Mouse (Mus musculus) liver, adult 2 months (tissue): ENCODE data around the gene 6330409D20Rik. TPM values are rescaled to one million over a fixed set of nuclear protein-coding genes. Genes with fewer than 3 reads are reported as not detected.

ENCODE experiments used
- DNase-seq: peaks from one replicate; pipeline ENCODE4 v3.0.0-alpha.2; 2011; ENCODE audit warnings: low read depth, low spot score; ENCODE audit errors: extremely low read depth
- H3K27ac ChIP-seq: fragments of 200-500 bp; replicated peaks from 2 replicates; pipeline ENCODE4 v1.5.1; 2012; ENCODE audit warnings: low read depth, mild to moderate bottlenecking, control low read depth, inconsistent platforms, low read length; ENCODE audit not compliant: insufficient read depth
- H3K27me3 ChIP-seq: fragments of 200-500 bp; 2 replicates; pipeline ENCODE4 v1.6.1; 2012; ENCODE audit warnings: mild to moderate bottlenecking, moderate library complexity, low read length, inconsistent platforms; ENCODE audit not compliant: control insufficient read depth, insufficient read depth
- H3K36me3 ChIP-seq: fragments of 200-500 bp; 2 replicates; pipeline ENCODE4 v1.6.1; 2012; ENCODE audit warnings: low read length, inconsistent platforms; ENCODE audit not compliant: control insufficient read depth, insufficient read depth
- H3K4me1 ChIP-seq: fragments of 200-500 bp; 2 replicates; pipeline ENCODE4 v1.6.1; 2011; ENCODE audit warnings: low read length; ENCODE audit not compliant: control insufficient read depth, insufficient read depth
- H3K4me3 ChIP-seq: fragments of 200-500 bp; 2 replicates; pipeline ENCODE4 v1.5.1; 2011; ENCODE audit warnings: low read depth, mild to moderate bottlenecking, control low read depth, low read length, moderate library complexity; ENCODE audit not compliant: insufficient read depth
- H3K79me2 ChIP-seq: fragments of 200-500 bp; 2 replicates; pipeline ENCODE4 v1.6.1; 2012; ENCODE audit warnings: inconsistent platforms, mild to moderate bottlenecking, low read length, moderate library complexity; ENCODE audit not compliant: control insufficient read depth, insufficient read depth
- H3K9ac ChIP-seq: fragments of 200-500 bp; 2 replicates; pipeline ENCODE4 v1.6.1; 2012; ENCODE audit warnings: low read depth, mild to moderate bottlenecking, control low read depth, inconsistent platforms, low read length
- CTCF ChIP-seq: fragments of 200-500 bp; IDR thresholded peaks from 2 replicates; pipeline ENCODE4 v1.5.1; 2011; ENCODE audit warnings: low read depth, low read length, control low read depth
- POLR2A ChIP-seq: fragments of 200-500 bp; IDR thresholded peaks from 2 replicates; pipeline ENCODE4 v1.6.1; 2011; ENCODE audit warnings: low read length, control low read depth; ENCODE audit not compliant: insufficient read depth; ENCODE audit errors: extremely low read depth
- WGBS: fragments of 180-500 bp; shearing (Covaris S2); methylation state at CpG from one replicate; pipeline ENCODE4 v1.1.7; 2018; 5-methylcytosine and 5-hydroxymethylcytosine counted together
- polyA plus RNA-seq: library from polyadenylated mRNA; depleted of rRNA; stranded (reverse); fragments of >200 nt; gene quantifications from 2 replicates; pipeline ENCODE4 v1.2.3, GENCODE M21; 2012
- total RNA-seq: library from RNA; depleted of rRNA; stranded (reverse); fragments of >200 nt; gene quantifications from 2 replicates; pipeline ENCODE4 v1.2.3, GENCODE M21; 2014

Gene 6330409D20Rik
- total and polyA plus RNA-seq, 2 experiments: not detected

DNA sequence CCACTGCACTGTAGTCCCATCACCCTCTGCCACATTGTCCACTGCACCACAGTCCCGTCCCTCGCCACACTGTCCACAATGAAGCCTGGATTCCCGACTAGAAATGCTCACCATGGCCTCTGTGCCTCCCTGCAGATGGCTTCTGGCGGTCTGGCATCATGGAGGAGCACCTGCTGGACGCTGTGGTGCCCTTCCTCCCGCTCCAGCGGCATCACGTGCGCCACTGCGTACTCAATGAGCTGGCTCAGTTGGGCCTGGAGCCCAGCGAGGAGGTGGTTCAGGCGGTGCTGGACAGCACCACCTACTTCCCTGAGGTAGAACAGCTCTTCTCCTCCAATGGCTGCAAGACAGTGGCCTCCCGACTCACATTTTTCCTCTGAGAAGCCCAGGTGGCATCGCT lies 20.5 kb upstream of the 6330409D20Rik start:
- H3K27me3 ChIP-seq: no peaks in the 10 kb centered on the region
- DNase-seq: no peak
- H3K79me2 ChIP-seq: no peaks in the 10 kb centered on the region
- H3K9ac ChIP-seq: no peak overlapping the region
- H3K27ac ChIP-seq: no peak overlapping the region
- no peaks in the 10 kb centered on the region; the same call in 1 of the 2 replicates for H3K36me3 ChIP-seq
- H3K4me1 ChIP-seq: no peaks in the 10 kb centered on the region
- no peak overlapping the region for H3K4me3 ChIP-seq
- 94% methylated on average over 14 of the region's 14 CpGs for WGBS
- TF ChIP-seq POLR2A (no peak), CTCF (no peak)

DNA sequence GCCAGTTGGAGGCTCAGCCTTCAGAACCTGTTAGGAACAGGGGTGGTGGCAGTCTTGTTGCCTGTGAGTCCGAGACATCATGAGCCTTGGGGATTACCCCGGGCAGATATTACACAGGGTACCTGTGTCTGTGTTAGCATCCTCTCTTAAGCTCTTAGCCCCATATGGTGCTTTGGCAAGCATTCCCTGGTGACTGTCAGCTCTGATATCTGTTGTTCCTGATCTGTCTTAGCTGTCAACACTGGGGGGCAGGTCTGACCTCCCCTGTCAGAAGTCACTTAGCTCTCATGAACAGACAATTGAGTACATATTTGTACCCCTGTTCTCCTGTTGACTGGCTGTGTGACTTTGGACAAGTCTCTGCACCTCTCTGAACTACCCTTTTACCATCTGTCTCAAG lies 18.2 kb upstream of the 6330409D20Rik start:
- no peak for TF ChIP-seq CTCF
- no peak for TF ChIP-seq POLR2A
- H3K4me3 ChIP-seq: no peak overlapping the region
- no peaks in the 10 kb centered on the region; the same call in 1 of the 2 replicates for H3K36me3 ChIP-seq
- no peak overlapping the region for H3K9ac ChIP-seq
- 92% methylated on average over 2 of the region's 2 CpGs for WGBS
- no peaks in the 10 kb centered on the region for H3K27me3 ChIP-seq
- H3K27ac ChIP-seq: no peak overlapping the region
- no peak for DNase-seq
- H3K4me1 ChIP-seq: no peaks in the 10 kb centered on the region
- no peaks in the 10 kb centered on the region for H3K79me2 ChIP-seq

DNA sequence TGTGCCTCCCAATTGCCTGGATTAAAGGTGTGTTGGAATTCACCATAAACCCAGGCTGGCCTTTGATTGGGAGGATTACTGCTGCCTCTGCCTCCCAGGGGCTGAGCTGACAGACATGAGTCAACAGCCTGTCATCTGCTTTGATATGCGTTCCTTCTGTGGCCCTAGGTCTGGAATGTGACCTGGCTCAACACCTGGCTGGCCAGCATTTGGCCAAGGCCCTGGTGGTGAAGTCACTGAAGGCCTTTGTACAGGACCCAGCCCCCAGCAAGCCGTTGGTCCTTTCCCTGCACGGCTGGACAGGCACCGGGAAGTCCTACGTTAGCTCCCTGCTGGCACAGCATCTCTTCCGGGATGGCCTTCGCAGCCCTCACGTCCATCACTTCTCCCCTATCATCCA lies 17.7 kb upstream of the 6330409D20Rik start:
- 56% methylated on average over 8 of the region's 8 CpGs for WGBS
- Histone ChIP-seq H3K27ac (no peak overlapping the region), H3K79me2 (no peaks in the 10 kb centered on the region), H3K9ac (no peak overlapping the region), H3K4me1 (no peaks in the 10 kb centered on the region), H3K36me3 (no peaks in the 10 kb centered on the region; the same call in 1 of the 2 replicates), H3K4me3 (no peak overlapping the region), H3K27me3 (no peaks in the 10 kb centered on the region)
- peak; percentile 42 for DNase-seq
- no peak for TF ChIP-seq POLR2A
- no peak for TF ChIP-seq CTCF

DNA sequence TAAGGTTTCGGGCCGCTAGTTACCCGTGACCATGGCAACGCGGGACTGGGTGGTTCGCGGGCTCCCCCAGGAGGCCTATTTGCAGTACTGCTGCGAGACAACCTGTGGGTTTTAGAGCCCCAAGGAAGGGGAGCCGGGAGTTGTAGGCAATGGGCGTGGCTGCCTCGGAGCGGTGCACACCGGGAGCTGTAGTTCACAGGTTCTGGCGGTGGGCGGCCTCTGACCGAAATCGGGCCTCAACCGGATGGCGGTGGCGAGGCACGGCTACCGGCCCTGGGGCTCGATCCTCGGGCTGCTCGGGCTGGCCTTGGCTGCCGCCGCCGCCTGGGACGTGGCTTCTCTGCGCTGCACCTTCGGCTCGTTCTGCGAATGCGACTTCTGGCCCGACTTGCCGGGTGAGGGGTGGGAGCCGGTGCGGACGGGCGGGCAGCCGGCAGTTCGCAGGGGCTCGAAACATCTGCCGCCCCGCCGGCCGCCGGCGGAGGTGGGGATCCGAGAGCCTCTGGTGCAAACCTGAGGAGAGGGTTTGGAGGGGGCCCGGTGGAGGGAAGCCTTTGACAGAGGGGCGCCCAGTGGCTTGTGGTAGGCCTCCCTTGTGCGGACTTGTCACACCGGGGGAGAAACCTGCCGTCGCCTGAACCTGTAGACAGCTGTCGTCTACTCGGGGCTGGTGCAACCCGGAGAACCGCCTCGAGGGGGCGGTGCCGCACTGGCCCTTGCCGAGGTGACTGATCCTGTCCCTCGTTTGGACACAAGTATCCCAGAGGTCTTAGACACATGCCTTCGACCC lies 16.4 kb upstream of the 6330409D20Rik start, which contains the start of gene Tor2a:
TSS of gene Tor2a (plus strand) at position 179 of the 790 bp plus-strand sequence.
- H3K9ac ChIP-seq: peak within 1 kb of the TSS; percentile 99
- peak; percentile 90 for DNase-seq
- peak within 1 kb of the TSS; percentile 86 for H3K27ac ChIP-seq
- WGBS: under 1% methylated on average over 66 of the region's 66 CpGs
- H3K27me3 ChIP-seq: no peaks in the 10 kb centered on the region
- H3K79me2 ChIP-seq: no peaks in the 10 kb centered on the region
- no peaks in the 10 kb centered on the region for H3K4me1 ChIP-seq
- H3K36me3 ChIP-seq: no peaks in the 10 kb centered on the region; the same call in 1 of the 2 replicates
- peak within 1 kb of the TSS; percentile 92 for H3K4me3 ChIP-seq
- TF ChIP-seq CTCF: peak; percentile 92
- TF ChIP-seq POLR2A: peak; percentile 39; the same call in 1 of the 2 replicates

DNA sequence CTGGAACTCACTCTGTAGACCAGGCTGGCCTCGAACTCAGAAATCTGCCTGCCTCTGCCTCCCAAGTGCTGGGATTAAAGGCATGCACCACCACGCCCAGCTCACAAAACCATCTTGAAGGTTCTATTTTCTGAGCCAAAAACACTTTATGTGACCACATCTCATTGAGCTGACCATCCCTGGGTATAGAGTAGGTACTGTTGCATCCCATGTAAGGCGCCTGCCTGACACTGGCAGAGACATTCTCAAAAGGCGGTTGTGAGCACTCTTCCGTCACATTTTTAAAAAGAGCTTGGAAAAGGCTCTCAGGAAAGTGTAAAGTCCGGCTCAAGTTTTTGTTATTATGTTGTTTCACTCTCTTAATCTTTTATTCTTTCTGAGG lies 15.8 kb upstream of the 6330409D20Rik start:
- H3K4me1 ChIP-seq: peaks cover 3% of the 10 kb centered on the region
- H3K79me2 ChIP-seq: no peaks in the 10 kb centered on the region
- no peaks in the 10 kb centered on the region for H3K27me3 ChIP-seq
- DNase-seq: no peak
- H3K4me3 ChIP-seq: no peak overlapping the region
- TF ChIP-seq POLR2A: no peak
- no peak for TF ChIP-seq CTCF
- no peaks in the 10 kb centered on the region; the same call in 1 of the 2 replicates for H3K36me3 ChIP-seq
- no peak overlapping the region for H3K9ac ChIP-seq
- no peak overlapping the region for H3K27ac ChIP-seq
- WGBS: 35% methylated on average over 6 of the region's 6 CpGs

DNA sequence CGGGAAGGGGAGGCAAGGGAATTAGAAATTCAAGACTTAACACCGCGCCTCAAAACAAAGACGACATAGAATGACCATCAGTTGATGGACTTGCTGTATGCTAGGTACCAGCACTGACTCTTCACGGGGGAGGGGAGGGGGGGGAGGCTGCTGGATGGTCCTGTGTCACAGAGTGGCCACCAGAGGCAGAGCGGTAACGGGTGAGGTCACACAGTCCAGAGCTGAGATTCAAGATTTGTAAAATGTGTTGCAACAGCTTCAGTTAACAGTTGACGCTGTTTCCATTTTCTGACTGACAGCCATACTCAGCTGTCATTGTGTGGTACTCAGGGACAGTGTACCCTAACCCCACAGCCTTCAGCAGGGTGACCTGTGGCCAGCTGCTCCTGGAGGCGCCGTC lies 11.4 kb upstream of the 6330409D20Rik start:
- peak; percentile 70 for DNase-seq
- Histone ChIP-seq H3K4me1 (peaks cover 5% of the 10 kb centered on the region), H3K27me3 (no peaks in the 10 kb centered on the region), H3K79me2 (no peaks in the 10 kb centered on the region), H3K9ac (no peak overlapping the region), H3K36me3 (no peaks in the 10 kb centered on the region), H3K27ac (no peak overlapping the region), H3K4me3 (no peak overlapping the region)
- TF ChIP-seq CTCF (peak; percentile 63), POLR2A (no peak)
- WGBS: 48% methylated on average over 10 of the region's 10 CpGs
